Mouse (Mus musculus): ENCODE results near the gene Slc28a2. TPM values are rescaled to one million over a fixed set of nuclear protein-coding genes. Genes with fewer than 3 reads are reported as not detected.
"Not testable (repeated sequence)": the region's sequence is repeated elsewhere in the genome, so short reads cannot be mapped to it uniquely, and the experiment has no call there.

Gene Slc28a2
- polyA plus RNA-seq, 1 experiment from 2014 or later, result not detected

GRCm38 (mm10) chr2:122484641-122485040 lies 58.4 kb downstream of the Slc28a2 start, which contains the start of gene Gm14085:
TSS of gene Gm14085 (plus strand) at chr2:122484941.
- Histone ChIP-seq H3K9ac (no peak within 1 kb of the TSS), H3K9me3 (no peaks in the 10 kb centered on the region), H3K36me3 (replicated peaks) (no peaks in the 10 kb centered on the region), H3K27me3 (no peaks in the 10 kb centered on the region), H3K4me1 (no peaks in the 10 kb centered on the region), H3K4me3 (replicated peaks) (no peak within 1 kb of the TSS), H3K4me2 (no peak within 1 kb of the TSS), H3K27ac (no peak within 1 kb of the TSS)
- 91% methylated on average over 1 of the region's 1 CpGs for WGBS
- ATAC-seq (ENCODE audit: low FRiP score), result no peak

DNA sequence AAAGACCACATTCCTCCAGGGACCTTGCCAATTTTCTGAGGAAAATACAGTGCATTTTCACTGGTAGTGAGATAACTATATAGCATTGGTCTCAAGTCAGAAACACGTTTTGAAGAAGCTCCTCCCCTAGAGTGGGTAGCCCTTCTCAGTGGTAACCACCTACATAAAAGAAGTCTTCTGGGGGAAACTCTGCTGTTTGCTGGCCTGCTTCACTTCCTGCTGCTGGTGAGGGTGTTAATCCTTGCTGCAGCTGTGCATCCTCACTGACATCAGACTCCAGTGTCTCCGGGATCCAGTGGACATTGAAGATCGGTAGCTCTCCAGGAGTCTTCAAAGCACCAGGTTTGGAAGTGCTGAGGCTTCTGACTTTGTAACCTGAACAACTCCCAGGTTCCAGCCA lies 59.4 kb downstream of the Slc28a2 start:
- H3K9ac ChIP-seq; H3K27ac ChIP-seq; ATAC-seq (ENCODE audit: low FRiP score); H3K4me1 ChIP-seq; H3K36me3 ChIP-seq (replicated peaks); H3K4me3 ChIP-seq (replicated peaks); H3K27me3 ChIP-seq; H3K4me2 ChIP-seq; H3K9me3 ChIP-seq: not testable (repeated sequence)
- WGBS, result 60% methylated on average over 3 of the region's 3 CpGs

DNA sequence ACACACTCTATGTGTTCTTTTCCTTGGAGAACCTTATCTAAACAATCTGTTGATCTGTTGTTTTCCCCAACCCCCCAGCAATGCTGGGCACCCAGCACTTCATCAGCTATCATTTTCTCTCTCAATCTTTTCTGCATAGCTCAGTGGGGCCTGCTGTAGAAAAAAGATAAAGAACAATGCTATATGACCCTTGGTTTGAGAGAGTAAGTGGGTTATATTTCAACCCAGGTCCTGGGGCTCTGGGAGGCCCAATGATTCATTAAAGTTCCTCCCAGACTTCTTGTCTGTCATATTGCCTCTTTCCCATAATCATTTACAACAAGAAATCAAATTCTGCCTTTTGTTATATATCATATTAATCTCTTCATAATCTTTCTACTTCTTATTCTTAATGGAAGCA lies 59.8 kb downstream of the Slc28a2 start:
- H3K9me3 ChIP-seq; H3K4me1 ChIP-seq; H3K27ac ChIP-seq; H3K4me2 ChIP-seq; ATAC-seq (ENCODE audit: low FRiP score); H3K4me3 ChIP-seq (replicated peaks); H3K36me3 ChIP-seq (replicated peaks); H3K9ac ChIP-seq; H3K27me3 ChIP-seq: not testable (repeated sequence)

DNA sequence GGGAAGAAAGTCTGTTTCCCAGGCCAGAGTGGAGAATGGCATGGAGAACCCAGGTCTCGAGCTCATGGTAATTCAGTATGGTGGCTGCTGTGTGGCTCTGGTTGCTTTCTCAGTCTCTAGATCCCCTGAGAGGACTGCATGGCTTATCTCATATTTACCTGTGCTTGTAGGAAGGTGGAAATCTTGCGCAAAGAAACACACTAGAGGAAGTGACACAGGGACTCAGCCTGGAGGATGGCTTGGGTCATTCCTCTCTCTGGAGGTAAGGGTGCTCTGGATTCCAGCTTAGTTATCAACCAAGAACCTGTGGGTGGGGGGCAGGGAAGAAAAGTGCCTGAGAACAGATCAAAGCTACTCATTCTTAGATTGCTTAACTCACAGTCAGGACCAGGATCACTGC lies 60.4 kb downstream of the Slc28a2 start:
- H3K27ac ChIP-seq, result no peak overlapping the region
- WGBS, result 82% methylated on average over 2 of the region's 2 CpGs
- no peak overlapping the region for H3K4me2 ChIP-seq
- H3K4me3 ChIP-seq (replicated peaks), result no peak overlapping the region
- no peaks in the 10 kb centered on the region for H3K9me3 ChIP-seq
- no peak overlapping the region for H3K9ac ChIP-seq
- H3K4me1 ChIP-seq, result no peaks in the 10 kb centered on the region
- ATAC-seq (ENCODE audit: low FRiP score), result no peak
- H3K27me3 ChIP-seq, result no peaks in the 10 kb centered on the region
- no peaks in the 10 kb centered on the region for H3K36me3 ChIP-seq (replicated peaks)

Other genes starting within 250 kb of the Slc28a2 start
- gene Patl2, start 240.3 kb upstream of the Slc28a2 start, polyA plus RNA-seq (2016; fragmentation: Nextera tagmentation; extraction: Ambion mirVana), result not detected in 2 replicates
- gene Terb2, start 240.2 kb upstream of the Slc28a2 start, polyA plus RNA-seq (2016; fragmentation: Nextera tagmentation; extraction: Ambion mirVana), result not detected in 2 replicates
- gene Sord, start 191.7 kb upstream of the Slc28a2 start, polyA plus RNA-seq (2016; fragmentation: Nextera tagmentation; extraction: Ambion mirVana), result 23.9 and 24.3 TPM in 2 replicates
- not detected in 2 replicates for gene Duox2, start 128.0 kb upstream of the Slc28a2 start, polyA plus RNA-seq (2016; fragmentation: Nextera tagmentation; extraction: Ambion mirVana)
- not detected in 2 replicates for gene Duoxa2, start 127.6 kb upstream of the Slc28a2 start, polyA plus RNA-seq (2016; fragmentation: Nextera tagmentation; extraction: Ambion mirVana)
- 0.17 TPM in 1 of 2 replicates, not detected in the other for gene Duoxa1, start 112.7 kb upstream of the Slc28a2 start, polyA plus RNA-seq (2016; fragmentation: Nextera tagmentation; extraction: Ambion mirVana)
- 0.04 and 0.08 TPM in 2 replicates for gene Duox1, start 110.8 kb upstream of the Slc28a2 start, polyA plus RNA-seq (2016; fragmentation: Nextera tagmentation; extraction: Ambion mirVana)
- gene Shf, start 57.3 kb upstream of the Slc28a2 start, polyA plus RNA-seq (2016; fragmentation: Nextera tagmentation; extraction: Ambion mirVana), result 5.1 and 6.8 TPM in 2 replicates
- not detected in 2 replicates for gene Gm14085, start 58.5 kb downstream of the Slc28a2 start, polyA plus RNA-seq (2016; fragmentation: Nextera tagmentation; extraction: Ambion mirVana)
- gene Gatm, start 184.8 kb downstream of the Slc28a2 start, polyA plus RNA-seq (2016; fragmentation: Nextera tagmentation; extraction: Ambion mirVana), result 16.8 and 17.7 TPM in 2 replicates
- gene AA467197, start 210.5 kb downstream of the Slc28a2 start, polyA plus RNA-seq (2016; fragmentation: Nextera tagmentation; extraction: Ambion mirVana), result 0.67 and 0.70 TPM in 2 replicates